Mouse (Mus musculus) left cerebral cortex, adult 9 months (tissue): ENCODE measurements around the gene Rilpl1.
"Not testable (repeated sequence)": the region's sequence is repeated elsewhere in the genome, so short reads cannot be mapped to it uniquely, and the experiment has no call there.

ENCODE experiments used
- DNase-seq, 2 experiments: peaks; one replicate each; pipeline ENCODE4 v3.0.0; 2022; ENCODE audit warnings: low spot score in 2 of 2

The Rilpl1 gene

DNA sequence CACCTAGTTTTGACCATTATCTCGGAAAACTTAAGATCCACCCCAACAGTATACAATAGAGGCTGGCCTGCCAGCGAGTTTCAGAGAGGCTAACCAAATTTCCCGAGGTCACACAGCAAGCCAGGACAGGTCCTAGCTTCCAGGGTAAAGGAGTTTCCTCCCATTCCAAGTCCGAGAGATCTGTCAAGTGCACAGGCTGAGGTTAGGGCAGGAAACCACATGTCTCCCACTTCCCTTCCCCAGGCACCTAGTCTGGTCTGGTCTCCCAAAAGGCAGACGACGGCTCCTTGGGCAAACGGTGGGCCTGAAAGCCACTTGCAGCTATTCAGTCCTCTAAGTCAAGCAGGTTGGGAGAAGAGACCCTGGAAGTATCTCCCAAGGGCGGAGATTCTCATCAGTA, 1.5 kb downstream of the Rilpl1 start:
- no peak for DNase-seq

GRCm38 (mm10) chr5:124529191-124529651, 2.0 kb downstream of the Rilpl1 start:
- no peak for DNase-seq

- DNase-seq = no peak
These were observed 2.4 kb downstream of the Rilpl1 start for GRCm38 (mm10) chr5:124528791-124529190.

DNA sequence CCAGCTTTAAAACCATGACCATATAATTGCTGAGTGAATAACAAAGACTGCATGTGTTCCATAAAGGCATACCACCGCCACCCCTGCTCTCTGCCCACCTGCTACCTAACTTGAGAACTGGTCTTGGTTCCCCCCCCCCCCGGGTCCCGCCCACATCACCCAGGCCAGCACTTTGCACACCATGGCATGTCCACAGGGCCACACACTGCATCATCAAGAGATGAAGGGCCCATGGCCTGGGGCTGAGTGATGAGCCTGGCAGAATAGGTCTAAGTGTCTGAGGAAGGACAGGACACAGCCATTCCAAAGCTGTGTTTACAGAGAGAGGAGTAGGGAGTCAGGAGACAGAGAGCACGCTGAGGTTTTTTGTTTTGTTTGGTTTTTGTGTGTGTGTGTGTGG, 2.8 kb downstream of the Rilpl1 start:
- no peak for DNase-seq

- DNase-seq = no peak
These were observed 6.2 kb downstream of the Rilpl1 start for GRCm38 (mm10) chr5:124524943-124525342.

GRCm38 (mm10) chr5:124523032-124523431, 8.2 kb downstream of the Rilpl1 start:
- no peak for DNase-seq

DNA sequence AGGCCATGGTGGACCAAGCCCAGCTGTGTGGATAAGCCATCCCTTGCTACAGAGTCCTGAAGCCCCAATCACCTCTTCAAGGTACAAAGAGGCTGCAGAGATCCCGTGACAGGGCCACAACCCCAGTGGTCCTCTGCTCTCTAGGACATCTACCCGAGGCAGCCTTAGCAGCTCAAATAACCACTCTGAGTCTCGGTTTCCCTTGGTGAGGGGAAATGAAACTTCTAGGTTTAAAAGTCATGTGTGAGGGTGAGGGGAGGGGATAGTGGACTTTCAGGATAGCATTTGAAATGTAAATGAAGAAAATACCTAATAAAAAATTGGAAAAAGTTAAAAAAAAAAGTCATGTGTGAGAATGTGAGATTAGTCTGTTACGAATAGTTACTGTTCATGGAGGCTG, 9.6 kb downstream of the Rilpl1 start:
- no peak for DNase-seq

GRCm38 (mm10) chr5:124518648-124519047, 12.5 kb downstream of the Rilpl1 start:
- peak; percentile 67 to 87 for DNase-seq

DNA sequence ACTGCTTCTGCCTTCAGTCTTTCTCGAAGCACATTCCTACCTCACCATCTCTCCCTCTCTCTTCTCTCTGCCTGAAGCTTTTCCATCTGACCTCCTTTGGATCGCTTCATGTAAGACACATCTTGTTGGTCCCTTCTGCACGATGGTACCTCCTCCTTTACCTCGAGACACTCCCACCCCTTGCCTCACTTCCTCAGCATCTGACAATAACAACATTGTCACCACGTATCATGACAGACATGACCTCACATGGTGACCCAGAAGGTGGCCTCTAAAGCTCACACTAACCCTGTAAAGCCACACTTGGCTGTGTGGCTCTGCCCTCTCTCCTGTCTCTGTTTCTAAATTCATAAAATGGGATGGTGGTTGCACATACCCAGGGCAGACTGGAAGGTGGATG, 15.4 kb downstream of the Rilpl1 start:
- DNase-seq = no peak

GRCm38 (mm10) chr5:124510536-124511050, 20.6 kb downstream of the Rilpl1 start:
- no peak for DNase-seq

DNA sequence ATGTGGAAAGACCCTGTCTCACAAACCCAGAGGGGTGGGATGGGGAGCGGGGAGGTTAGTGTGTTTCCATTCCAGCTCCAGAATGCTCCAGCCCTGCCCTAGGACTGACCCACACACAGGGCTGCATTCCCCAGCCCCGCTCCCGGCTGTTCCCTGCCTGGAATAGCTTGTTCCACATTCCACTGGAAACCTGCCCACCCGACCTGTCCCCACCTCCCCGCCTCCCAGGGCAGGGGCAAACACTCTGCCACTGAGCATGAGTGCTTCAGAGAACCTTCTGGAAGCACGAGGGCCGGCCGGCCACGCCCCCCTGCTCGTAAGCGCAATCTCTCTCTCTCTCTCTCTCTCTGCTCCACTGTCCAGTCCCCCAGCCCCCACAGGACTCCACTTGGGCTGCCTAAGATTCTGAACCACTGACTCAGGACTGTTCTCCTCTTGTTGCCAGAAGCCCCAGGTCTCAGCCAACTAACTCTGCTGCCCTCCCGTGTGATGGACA, 21.4 kb downstream of the Rilpl1 start:
- no peak for DNase-seq

DNA sequence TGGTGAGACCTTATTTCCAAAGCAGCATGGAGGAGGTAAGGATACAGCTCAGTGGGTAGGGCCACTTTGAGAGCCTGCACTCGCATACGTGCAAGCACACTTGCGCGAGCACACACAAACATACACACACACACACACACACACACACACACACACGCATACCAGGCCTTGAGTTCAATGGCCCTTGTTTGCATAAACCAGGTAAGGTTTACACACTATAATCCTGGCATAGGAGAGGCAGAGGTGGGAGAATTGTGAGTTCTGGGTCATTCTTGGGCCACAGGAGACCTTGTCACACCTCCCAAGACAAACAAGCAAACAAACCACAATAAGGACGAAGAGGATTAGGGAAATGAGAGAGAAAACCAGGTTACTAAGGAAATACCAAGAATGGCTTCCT, 22.0 kb downstream of the Rilpl1 start:
- DNase-seq = no peak

GRCm38 (mm10) chr5:124506731-124507359, 24.3 kb downstream of the Rilpl1 start:
- DNase-seq = no peak

DNA sequence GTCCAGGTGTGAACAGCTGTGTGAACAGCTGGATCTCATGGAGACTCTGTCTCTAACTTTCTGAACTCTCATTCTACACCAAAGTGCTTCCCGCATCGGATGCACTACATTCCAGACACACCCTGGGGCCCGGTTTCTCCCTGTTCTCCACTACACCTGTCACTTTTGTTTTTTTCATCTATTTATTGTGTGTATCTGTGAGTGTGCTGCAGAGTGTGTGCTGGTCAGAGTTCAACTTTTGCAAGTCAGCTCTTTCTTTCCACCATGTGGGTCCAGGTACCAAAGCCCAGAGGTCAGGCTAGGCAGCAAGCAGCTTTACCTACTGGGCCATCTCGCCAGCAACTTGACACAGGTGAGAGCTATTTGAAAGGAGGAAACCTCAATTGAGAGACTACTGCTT, 26.0 kb downstream of the Rilpl1 start:
- no peak for DNase-seq

- peak; percentile 74 to 93 for DNase-seq
These were observed 27.4 kb downstream of the Rilpl1 start for GRCm38 (mm10) chr5:124503742-124504141.

DNA sequence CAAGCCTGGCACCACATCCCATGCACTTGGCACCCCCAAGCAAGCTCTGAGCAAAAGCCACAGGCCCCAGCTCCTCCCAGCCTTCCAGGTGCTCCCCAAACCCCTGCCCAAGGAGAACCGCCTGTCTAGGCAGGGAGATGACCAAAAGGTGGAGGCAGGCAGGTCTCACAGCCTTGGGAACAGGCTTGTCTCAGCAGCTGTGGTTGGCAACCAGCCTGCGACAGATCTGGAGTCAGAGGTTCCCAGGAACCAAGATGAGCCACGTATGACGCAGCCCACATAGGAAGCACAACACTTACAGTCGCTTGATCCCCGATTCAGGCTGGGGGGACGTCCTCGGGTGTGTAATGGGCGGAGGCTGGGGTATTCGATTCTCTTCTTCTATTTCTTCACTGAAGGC, 29.6 kb downstream of the Rilpl1 start:
- no peak for DNase-seq

DNA sequence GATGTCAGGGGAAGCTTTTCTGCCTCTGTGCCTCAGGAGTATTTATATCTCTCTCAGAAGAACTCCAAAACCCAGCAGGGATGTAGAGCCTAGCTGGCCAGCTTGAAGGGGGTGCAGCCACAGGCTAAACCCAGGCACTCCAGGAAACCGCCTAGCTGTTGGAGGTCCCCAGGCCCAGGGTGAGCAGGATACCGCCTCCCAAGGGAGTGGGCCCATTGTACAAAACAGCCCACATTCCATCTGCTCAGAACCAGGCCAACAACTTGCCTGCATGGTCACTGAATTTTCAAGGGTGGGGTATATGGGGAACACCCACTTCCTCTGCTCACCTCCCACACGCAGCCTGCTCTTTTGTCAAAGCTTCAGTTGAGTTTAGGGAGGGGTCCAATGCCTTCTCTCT, 30.6 kb downstream of the Rilpl1 start:
- DNase-seq = peak in 1 of 2 experiments; percentile 73

DNA sequence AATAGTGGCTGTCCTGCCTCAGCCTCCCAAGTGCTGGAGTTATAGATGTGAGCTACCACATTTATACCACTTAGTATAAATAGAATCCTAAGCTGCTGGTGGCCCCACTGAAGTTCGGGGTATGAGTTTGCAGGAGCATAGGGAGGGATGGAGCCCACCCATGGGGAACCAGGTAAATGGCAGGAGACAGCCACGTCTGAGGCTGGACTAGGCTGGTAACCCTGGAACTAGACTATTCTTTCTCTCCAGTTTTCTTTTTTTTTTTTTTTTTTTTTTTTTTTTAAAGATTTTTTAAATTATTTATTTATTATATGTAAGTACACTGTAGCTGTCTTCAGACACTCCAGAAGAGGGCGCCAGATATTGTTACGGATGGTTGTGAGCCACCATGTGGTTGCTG, 31.2 kb downstream of the Rilpl1 start:
- DNase-seq = not testable (repeated sequence)

GRCm38 (mm10) chr5:124499001-124499400, 32.2 kb downstream of the Rilpl1 start:
- no peak for DNase-seq

DNA sequence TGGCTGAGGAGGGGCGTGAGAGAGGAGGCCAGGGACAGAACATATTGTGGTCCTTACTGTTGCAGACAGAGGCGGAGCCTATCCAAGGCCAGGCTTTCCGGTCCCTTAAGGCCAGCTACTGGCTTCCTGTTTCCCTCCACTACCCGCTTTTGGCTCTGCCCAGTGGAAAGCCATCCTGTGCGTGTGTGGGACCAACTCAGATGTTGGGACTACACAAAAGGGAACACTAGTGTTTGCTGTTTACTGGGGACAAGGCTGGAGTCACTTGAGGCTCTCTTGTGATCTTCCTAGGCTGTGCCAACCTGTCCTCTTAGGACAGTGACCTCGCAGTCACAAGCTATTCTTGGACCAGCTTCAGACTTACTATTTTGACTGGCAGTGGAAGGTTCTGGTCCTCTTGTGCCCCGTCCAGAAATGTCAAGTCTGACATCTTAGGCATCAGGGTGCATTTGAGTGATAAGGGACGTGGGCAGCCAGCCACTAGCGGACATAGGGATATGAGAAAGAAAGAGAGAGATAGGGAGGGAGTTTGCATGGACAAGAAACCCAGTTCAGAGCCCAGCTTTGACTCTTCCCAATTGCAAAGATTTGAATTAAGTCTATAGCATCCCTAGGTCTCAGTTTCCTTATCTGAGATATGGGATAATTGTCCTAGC, 32.8 kb downstream of the Rilpl1 start:
- no peak for DNase-seq

- no peak for DNase-seq
These were observed 34.3 kb downstream of the Rilpl1 start for GRCm38 (mm10) chr5:124496614-124497514.

GRCm38 (mm10) chr5:124495547-124495946, 35.6 kb downstream of the Rilpl1 start:
- peak in 1 of 2 experiments; percentile 55 for DNase-seq
